8 mouse cellular contexts compared by ENCODE assay signal in the genomic region with DNA sequence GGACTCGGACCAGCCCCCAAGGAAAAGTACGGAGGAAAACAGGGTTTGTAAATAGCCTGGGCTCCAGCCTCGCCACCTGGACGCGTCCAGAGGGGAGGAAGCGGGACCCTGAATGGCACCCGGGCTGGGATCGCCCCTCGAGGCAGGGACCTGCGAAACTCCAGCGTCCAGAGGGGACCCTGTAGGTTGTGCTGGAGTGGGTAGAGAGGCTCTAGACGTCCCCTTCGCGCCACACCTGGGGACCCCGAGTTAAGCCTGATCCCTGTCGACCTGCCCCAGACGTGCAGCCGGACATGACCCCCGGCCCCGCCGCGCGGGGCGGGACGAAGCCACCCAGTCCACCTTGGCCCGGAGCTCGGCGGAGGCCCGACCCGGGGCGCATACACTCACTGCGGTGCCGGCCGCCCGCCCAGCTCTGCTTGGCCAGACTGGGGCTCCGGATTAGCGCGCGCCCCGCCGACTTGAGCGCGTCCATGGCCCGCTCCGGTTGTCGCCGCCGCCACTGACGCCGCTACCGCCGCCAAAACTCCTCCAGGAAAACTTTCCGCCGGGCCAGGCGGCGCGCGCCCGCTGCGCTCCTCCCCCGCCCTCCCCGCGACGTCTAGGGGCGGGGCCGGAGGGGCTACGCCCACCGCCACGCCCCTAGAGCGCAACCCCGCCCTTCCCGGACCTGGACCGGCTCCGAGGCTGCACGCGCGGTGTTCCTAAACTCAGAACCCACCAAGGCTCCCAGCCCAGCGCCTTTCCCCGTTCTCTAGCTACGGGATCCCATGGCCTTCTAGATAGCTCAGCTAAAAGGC. TPM values are rescaled to one million over a fixed set of nuclear protein-coding genes. Genes with fewer than 3 reads are reported as not detected.
DNase-seq lines count a peak whose midpoint lies in the region; ATAC-seq and TF ChIP-seq lines count a peak whose summit lies in the region.

Gene Ldlrap1, minus strand, starts transcription at position 599 of the 800 bp plus-strand sequence.

- TF ChIP-seq CTCF in heart, adult 2 months (IDR thresholded peaks at IDR 0.05) = no peak
- TF ChIP-seq CTCF in kidney, adult 2 months (conservative IDR thresholded peaks at IDR 0.05; ENCODE audit: insufficient read depth, insufficient read length, low read depth, low read length) = no peak
- TF ChIP-seq CTCF in liver, postnatal 0 days (IDR thresholded peaks at IDR 0.05; ENCODE audit: low read depth) = no peak

- peak within 1 kb of the TSS; percentile 91 for H3K9ac ChIP-seq in heart, adult 2 months (ENCODE audit: low read depth, low read length)
- H3K9ac ChIP-seq in liver, postnatal 0 days (replicated peaks) = peak within 1 kb of the TSS; percentile 95
- peak within 1 kb of the TSS; percentile 71 for H3K9ac ChIP-seq in neural tube, embryonic 13.5 days

- intact Hi-C loops in heart, adult 2 months (cut with DNase I) = loop anchor here (5.0 kb wide), 1 partner anchor 35 kb away; no protein-coding TSS in a partner anchor

- peak; percentile 71 for DNase-seq in 416B (ENCODE audit: low read depth)
- peak; percentile 89 to 96 for DNase-seq in adrenal gland, adult (ENCODE audit: inconsistent age in 2 of 2, low spot score in 1 of 2)
- peak; percentile 85 for DNase-seq in embryo, embryonic 9.5 days (ENCODE audit: extremely low spot score)
- DNase-seq in heart, adult 2 months = peak; percentile 90 to 91
- DNase-seq in kidney, adult 2 months = peak; percentile 90
- DNase-seq in liver, postnatal 0 days = peak; percentile 89
- DNase-seq in testis, postnatal 14 days (ENCODE audit: low spot score) = peak; percentile 78

- peak within 1 kb of the TSS; percentile 67 for H3K4me3 ChIP-seq in heart, adult 2 months
- H3K4me3 ChIP-seq in kidney, adult 2 months (ENCODE audit: insufficient read depth, low read depth, low read length) = peak within 1 kb of the TSS; percentile 81
- peak within 1 kb of the TSS; percentile 84 for H3K4me3 ChIP-seq in liver, postnatal 0 days (ENCODE audit: low read depth, low read length)
- H3K4me3 ChIP-seq in neural tube, embryonic 13.5 days = peak within 1 kb of the TSS; percentile 51

- no peaks in the 10 kb centered on the region for H3K9me3 ChIP-seq in liver, postnatal 0 days (ENCODE audit: low read length)
- no peaks in the 10 kb centered on the region for H3K9me3 ChIP-seq in neural tube, embryonic 13.5 days

- H3K4me2 ChIP-seq in liver, postnatal 0 days (ENCODE audit: low read depth, low read length) = peak within 1 kb of the TSS; percentile 98
- H3K4me2 ChIP-seq in neural tube, embryonic 13.5 days = peak within 1 kb of the TSS; percentile 86

- H3K27me3 ChIP-seq in heart, adult 2 months (ENCODE audit: control insufficient read depth, insufficient read depth, low read length) = no peaks in the 10 kb centered on the region
- H3K27me3 ChIP-seq in kidney, adult 2 months (replicated peaks; ENCODE audit: control insufficient read depth, insufficient read depth, low read length) = no peaks in the 10 kb centered on the region
- no peaks in the 10 kb centered on the region for H3K27me3 ChIP-seq in liver, postnatal 0 days (ENCODE audit: insufficient read depth, low read length)
- H3K27me3 ChIP-seq in neural tube, embryonic 13.5 days = peaks cover 54% of the 10 kb centered on the region

- TF ChIP-seq POLR2A in heart, adult 2 months (IDR thresholded peaks at IDR 0.05; ENCODE audit: insufficient read depth, low read depth, low read length) = peak; percentile 72
- TF ChIP-seq POLR2A in kidney, adult 2 months (IDR thresholded peaks at IDR 0.05; ENCODE audit: low read depth, low read length) = no peak

- WGBS in heart, adult 2 months = under 1% methylated on average over 80 of the region's 80 CpGs
- under 1% methylated on average over 77 of the region's 80 CpGs for WGBS in kidney, adult 2 months
- WGBS in liver, postnatal 0 days (ENCODE audit: insufficient replicate concordance) = under 1% methylated on average over 76 of the region's 80 CpGs
- WGBS in neural tube, embryonic 13.5 days = under 1% methylated on average over 80 of the region's 80 CpGs

- H3K36me3 ChIP-seq in heart, adult 2 months (ENCODE audit: control insufficient read depth, insufficient read depth, low read length) = no peaks in the 10 kb centered on the region
- no peaks in the 10 kb centered on the region for H3K36me3 ChIP-seq in kidney, adult 2 months (ENCODE audit: control insufficient read depth, insufficient read depth, low read length)
- H3K36me3 ChIP-seq in liver, postnatal 0 days (replicated peaks; ENCODE audit: insufficient read depth, low read length) = no peaks in the 10 kb centered on the region
- no peaks in the 10 kb centered on the region for H3K36me3 ChIP-seq in neural tube, embryonic 13.5 days

- peak; percentile 89 for ATAC-seq in liver, postnatal 0 days
- ATAC-seq in neural tube, embryonic 13.5 days (ENCODE audit: low read depth) = peak; percentile 64

- peaks cover 1% of the 10 kb centered on the region; the same call in 1 of the 2 replicates for H3K79me2 ChIP-seq in heart, adult 2 months (replicated peaks; ENCODE audit: control insufficient read depth, insufficient read depth, low read length)

- H3K27ac ChIP-seq in heart, adult 2 months = peak within 1 kb of the TSS; percentile 92
- H3K27ac ChIP-seq in kidney, adult 2 months (ENCODE audit: insufficient read depth, low read depth, low read length) = peak within 1 kb of the TSS; percentile 60
- peak within 1 kb of the TSS; percentile 81 for H3K27ac ChIP-seq in liver, postnatal 0 days (ENCODE audit: low read depth)
- no peak within 1 kb of the TSS for H3K27ac ChIP-seq in neural tube, embryonic 13.5 days (replicated peaks)

- no peak for TF ChIP-seq EP300 in heart, adult 2 months (IDR thresholded peaks at IDR 0.05; ENCODE audit: insufficient read depth, low read depth, low read length)
- TF ChIP-seq EP300 in liver, postnatal 0 days (IDR thresholded peaks at IDR 0.05; ENCODE audit: low read depth) = no peak

- H3K4me1 ChIP-seq in heart, adult 2 months (ENCODE audit: control insufficient read depth, insufficient read depth, low read length) = peaks cover 17% of the 10 kb centered on the region
- H3K4me1 ChIP-seq in kidney, adult 2 months (ENCODE audit: control insufficient read depth, insufficient read depth, low read length) = peaks cover 22% of the 10 kb centered on the region
- peaks cover 54% of the 10 kb centered on the region for H3K4me1 ChIP-seq in liver, postnatal 0 days (ENCODE audit: insufficient read depth)
- H3K4me1 ChIP-seq in neural tube, embryonic 13.5 days (replicated peaks) = peaks cover 23% of the 10 kb centered on the region

RNA-seq across cellular contexts. Expression of gene Ldlrap1, which starts in this region (rescaled TPM):
- 10 to 100 TPM; 11.5 to 12.6 TPM for total RNA-seq in heart, adult 2 months (2021)
- polyA plus RNA-seq in heart, adult 2 months (2012; rRNA removed) = 12.4 and 14.1 TPM in 2 replicates
- polyA plus RNA-seq in kidney, adult 2 months (2012; rRNA removed) = 21.8 and 22.0 TPM in 2 replicates
- 14.8 and 15.4 TPM in 2 replicates for polyA plus RNA-seq in liver, postnatal 0 days (2015; fragmentation: Nextera tagmentation; extraction: Ambion mirVana)
- 3.6 and 4.9 TPM in 2 replicates for polyA plus RNA-seq in neural tube, embryonic 13.5 days (2015; fragmentation: Nextera tagmentation; extraction: Ambion mirVana)
